Mouse (Mus musculus) ES-Bruce4 (cell line): ENCODE data around the gene Scamp3.
"Not testable (repeated sequence)": the region's sequence is repeated elsewhere in the genome, so short reads cannot be mapped to it uniquely, and the experiment has no call there.

Experiments
- CTCF ChIP-seq: IDR thresholded peaks from one replicate; pipeline ENCODE4 v1.8.1; 2011; ENCODE audit warnings: low read depth, low read length
- POLR2A ChIP-seq: IDR thresholded peaks from one replicate; pipeline ENCODE4 v1.8.1; 2011; ENCODE audit warnings: low read length; ENCODE audit not compliant: insufficient read depth

GRCm38 (mm10) chr3:89161207-89161606 is 16.1 kb upstream of the Scamp3 start:
- not testable (repeated sequence) for TF ChIP-seq CTCF, POLR2A
